Mouse (Mus musculus): ENCODE measurements around the gene Padi6. TPM values are rescaled to one million over a fixed set of nuclear protein-coding genes. Genes with fewer than 3 reads are reported as not detected.
A peak's percentile ranks its signal among the peaks of the same experiment; 100 is the strongest.

Gene Padi6
- polyA plus RNA-seq, 1 experiment from 2014 or later: 0.07 TPM

DNA sequence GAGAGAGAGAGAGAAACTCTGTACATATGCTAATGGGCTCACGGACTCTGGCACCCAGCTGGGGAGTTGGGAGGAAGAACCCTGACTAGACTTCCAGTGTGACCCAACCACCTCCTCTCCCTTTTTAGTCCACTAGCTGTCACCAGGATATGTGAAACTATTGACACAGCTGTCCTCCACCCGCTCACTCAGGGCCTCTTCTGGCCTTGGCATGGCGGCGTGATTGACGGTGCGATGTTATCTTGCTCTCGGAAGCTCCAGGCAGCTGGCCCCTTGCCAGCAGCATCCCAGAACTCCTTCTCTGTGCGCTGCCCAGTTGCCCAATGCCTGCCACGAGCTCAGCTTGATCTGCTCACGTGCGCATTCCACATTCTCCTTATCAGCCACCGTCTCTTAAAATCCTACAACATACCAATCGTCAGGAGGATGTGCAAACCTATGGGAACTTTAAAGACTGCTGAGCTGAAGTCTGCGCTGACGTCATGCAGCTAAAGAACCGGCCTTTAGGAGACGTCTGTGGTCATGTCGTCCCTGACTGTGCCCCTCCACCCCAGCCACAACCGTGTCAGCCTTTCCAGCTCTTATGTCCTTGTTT is 37.5 kb upstream of the Padi6 start:
- Histone ChIP-seq H3K36me3 (ENCODE audit: control insufficient read depth, insufficient read depth, low read length) (no peaks in the 10 kb centered on the region), H3K4me2 (ENCODE audit: low read depth, low read length) (no peak overlapping the region), H3K27me3 (replicated peaks; ENCODE audit: control insufficient read depth, insufficient read depth, low read length) (no peaks in the 10 kb centered on the region), H3K9me3 (ENCODE audit: control insufficient read depth, low read length) (no peaks in the 10 kb centered on the region), H3K4me3 (ENCODE audit: low read length) (no peak overlapping the region), H3K9ac (ENCODE audit: low read depth, low read length) (no peak overlapping the region), H3K27ac (ENCODE audit: low read length) (no peak overlapping the region), H3K4me1 (ENCODE audit: control insufficient read depth, insufficient read depth, low read length) (no peaks in the 10 kb centered on the region)
- 28% methylated on average over 19 of the region's 19 CpGs for WGBS
- ATAC-seq: peak; percentile 91

DNA sequence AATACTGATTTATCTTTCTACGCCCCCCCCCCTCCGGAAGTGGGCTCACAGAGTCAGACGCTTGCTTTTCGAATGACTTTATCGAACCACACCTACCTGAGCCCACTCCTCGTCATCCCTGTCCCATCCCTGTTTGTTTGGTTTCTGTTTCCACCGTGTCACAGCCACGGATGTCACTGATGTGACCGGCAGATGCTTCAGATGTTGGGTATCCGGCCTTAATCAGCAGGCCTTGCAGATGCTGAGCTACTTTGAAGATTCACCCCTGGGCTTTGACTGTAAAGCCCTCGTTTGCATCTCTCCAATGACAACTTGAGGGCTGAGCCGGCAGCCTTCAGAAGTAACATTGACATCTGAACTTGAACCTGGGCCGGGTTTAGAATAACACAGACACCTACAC is 34.2 kb upstream of the Padi6 start:
- no peaks in the 10 kb centered on the region for H3K36me3 ChIP-seq (ENCODE audit: control insufficient read depth, insufficient read depth, low read length)
- H3K27ac ChIP-seq (ENCODE audit: low read length): no peak overlapping the region
- H3K4me2 ChIP-seq (ENCODE audit: low read depth, low read length): no peak overlapping the region
- H3K27me3 ChIP-seq (replicated peaks; ENCODE audit: control insufficient read depth, insufficient read depth, low read length): no peaks in the 10 kb centered on the region
- no peak overlapping the region for H3K4me3 ChIP-seq (ENCODE audit: low read length)
- no peaks in the 10 kb centered on the region for H3K9me3 ChIP-seq (ENCODE audit: control insufficient read depth, low read length)
- WGBS: 68% methylated on average over 13 of the region's 13 CpGs
- no peaks in the 10 kb centered on the region for H3K4me1 ChIP-seq (ENCODE audit: control insufficient read depth, insufficient read depth, low read length)
- no peak overlapping the region for H3K9ac ChIP-seq (ENCODE audit: low read depth, low read length)
- no peak for ATAC-seq

DNA sequence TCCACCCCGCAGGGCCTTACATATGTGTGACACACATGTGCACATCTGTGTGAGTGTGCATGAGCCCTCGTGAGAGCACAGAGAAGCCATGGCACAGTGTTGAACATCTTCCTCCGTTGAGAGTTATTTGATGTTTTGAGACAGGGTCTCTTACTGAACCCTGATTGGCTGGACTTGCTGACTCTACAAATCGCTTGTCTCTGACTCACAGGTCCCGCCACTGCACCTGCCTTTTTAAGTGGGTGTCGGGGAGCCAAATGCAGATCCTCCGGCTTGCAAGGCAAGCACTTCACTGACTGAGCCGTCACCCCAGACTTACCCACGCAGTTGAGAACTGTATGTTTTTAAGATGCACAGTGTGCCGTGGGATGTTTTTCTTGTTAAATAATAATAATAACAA is 33.4 kb upstream of the Padi6 start:
- Histone ChIP-seq H3K27me3 (replicated peaks; ENCODE audit: control insufficient read depth, insufficient read depth, low read length) (no peaks in the 10 kb centered on the region), H3K9me3 (ENCODE audit: control insufficient read depth, low read length) (no peaks in the 10 kb centered on the region), H3K9ac (ENCODE audit: low read depth, low read length) (no peak overlapping the region), H3K36me3 (ENCODE audit: control insufficient read depth, insufficient read depth, low read length) (no peaks in the 10 kb centered on the region), H3K27ac (ENCODE audit: low read length) (no peak overlapping the region), H3K4me1 (ENCODE audit: control insufficient read depth, insufficient read depth, low read length) (peaks cover 4% of the 10 kb centered on the region; the same call in 1 of the 2 replicates), H3K4me3 (ENCODE audit: low read length) (no peak overlapping the region), H3K4me2 (ENCODE audit: low read depth, low read length) (no peak overlapping the region)
- WGBS: 84% methylated on average over 10 of the region's 10 CpGs
- no peak for ATAC-seq

DNA sequence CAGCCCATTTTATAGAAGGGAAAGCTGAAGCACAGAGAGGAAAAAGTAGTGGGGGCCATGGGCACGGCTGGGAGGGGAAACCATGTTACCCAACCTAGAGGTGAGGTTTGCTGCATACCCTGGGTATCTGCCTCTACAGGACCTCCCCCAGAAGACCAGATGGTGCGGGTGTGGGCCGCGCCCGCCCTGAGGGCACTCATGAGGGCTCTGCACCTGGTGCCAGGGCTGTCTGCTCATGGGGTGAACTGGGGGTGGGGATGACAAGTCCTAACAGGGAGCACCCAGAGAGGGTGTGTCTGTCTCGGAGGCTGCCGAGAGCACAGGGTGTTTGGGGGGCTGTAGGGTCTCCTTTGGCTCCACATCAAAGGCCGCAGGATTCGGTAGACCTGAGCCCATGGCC is 32.5 kb upstream of the Padi6 start:
- H3K27me3 ChIP-seq (replicated peaks; ENCODE audit: control insufficient read depth, insufficient read depth, low read length): no peaks in the 10 kb centered on the region
- H3K4me2 ChIP-seq (ENCODE audit: low read depth, low read length): no peak overlapping the region
- no peak overlapping the region for H3K27ac ChIP-seq (ENCODE audit: low read length)
- no peak overlapping the region for H3K9ac ChIP-seq (ENCODE audit: low read depth, low read length)
- WGBS: 81% methylated on average over 9 of the region's 9 CpGs
- no peaks in the 10 kb centered on the region for H3K36me3 ChIP-seq (ENCODE audit: control insufficient read depth, insufficient read depth, low read length)
- H3K4me1 ChIP-seq (ENCODE audit: control insufficient read depth, insufficient read depth, low read length): peaks cover 4% of the 10 kb centered on the region; the same call in 1 of the 2 replicates
- ATAC-seq: no peak
- no peaks in the 10 kb centered on the region for H3K9me3 ChIP-seq (ENCODE audit: control insufficient read depth, low read length)
- no peak overlapping the region for H3K4me3 ChIP-seq (ENCODE audit: low read length)

DNA sequence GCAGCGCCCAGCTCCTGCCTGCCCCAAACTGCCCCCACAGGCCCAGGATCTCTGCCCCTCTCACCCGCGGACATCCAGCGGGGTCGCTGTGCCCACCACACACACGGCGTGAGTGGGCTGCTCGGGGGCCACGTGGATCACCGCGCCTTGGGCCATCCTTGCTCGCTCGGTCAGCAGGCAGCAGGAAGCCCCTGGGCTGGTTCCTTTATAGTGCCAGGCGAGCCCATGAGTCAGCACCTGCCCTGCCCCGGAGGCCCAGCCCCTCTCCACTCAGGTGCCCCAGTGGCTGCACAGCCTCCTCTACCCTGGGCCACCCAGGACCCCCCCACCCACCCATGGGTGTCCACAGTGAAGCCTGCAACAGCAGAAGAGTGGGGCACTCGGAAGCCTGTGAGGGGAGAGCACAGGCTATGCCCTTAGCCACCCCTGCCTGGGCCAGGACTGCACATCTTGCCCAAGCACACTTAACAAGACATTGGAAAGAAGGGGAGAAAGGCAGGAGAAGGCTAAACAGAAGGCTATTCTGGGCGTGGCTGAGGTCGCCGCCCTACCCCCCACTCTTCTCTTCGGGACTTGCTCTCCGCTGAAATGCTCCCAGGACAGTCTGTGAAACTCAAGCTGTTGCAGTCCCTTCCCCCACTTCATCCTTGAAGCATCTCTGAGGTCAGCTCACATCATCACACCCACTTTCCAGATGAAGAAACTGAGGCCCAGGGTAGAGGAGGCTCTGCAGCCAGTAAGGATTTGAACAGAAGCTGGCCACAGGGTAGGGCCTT is 31.8 kb upstream of the Padi6 start, which contains the start of gene Padi4:
TSS of gene Padi4 (minus strand) at position 212 of the 776 bp plus-strand sequence.
- ATAC-seq: no peak
- Histone ChIP-seq H3K4me1 (ENCODE audit: control insufficient read depth, insufficient read depth, low read length) (peaks cover 4% of the 10 kb centered on the region; the same call in 1 of the 2 replicates), H3K9me3 (ENCODE audit: control insufficient read depth, low read length) (no peaks in the 10 kb centered on the region), H3K27ac (ENCODE audit: low read length) (no peak within 1 kb of the TSS), H3K4me2 (ENCODE audit: low read depth, low read length) (no peak within 1 kb of the TSS), H3K36me3 (ENCODE audit: control insufficient read depth, insufficient read depth, low read length) (no peaks in the 10 kb centered on the region), H3K27me3 (replicated peaks; ENCODE audit: control insufficient read depth, insufficient read depth, low read length) (no peaks in the 10 kb centered on the region), H3K4me3 (ENCODE audit: low read length) (no peak within 1 kb of the TSS), H3K9ac (ENCODE audit: low read depth, low read length) (no peak within 1 kb of the TSS)
- WGBS: 83% methylated on average over 21 of the region's 21 CpGs

DNA sequence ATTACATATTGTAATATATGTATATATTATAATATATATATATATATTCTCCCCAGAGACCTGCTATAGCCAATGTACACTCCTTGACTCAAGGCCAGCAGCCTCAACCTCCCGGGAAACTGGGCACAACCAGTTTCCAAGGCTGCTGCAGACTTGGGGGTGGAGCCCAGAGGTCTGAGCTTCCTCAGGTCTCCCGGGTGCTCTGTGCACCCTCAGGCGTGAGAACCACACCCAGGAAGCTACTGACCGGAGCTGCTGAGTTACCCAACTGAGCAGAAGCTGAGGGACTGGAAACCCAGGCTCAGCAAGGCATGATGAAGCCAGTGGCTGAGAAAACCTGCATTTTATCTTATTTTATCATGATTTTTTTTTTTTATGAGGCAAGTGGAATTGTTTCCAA is 28.6 kb upstream of the Padi6 start:
- H3K9me3 ChIP-seq (ENCODE audit: control insufficient read depth, low read length): no peaks in the 10 kb centered on the region
- H3K9ac ChIP-seq (ENCODE audit: low read depth, low read length): no peak overlapping the region
- peaks cover 4% of the 10 kb centered on the region; the same call in 1 of the 2 replicates for H3K4me1 ChIP-seq (ENCODE audit: control insufficient read depth, insufficient read depth, low read length)
- 22% methylated on average over 4 of the region's 4 CpGs for WGBS
- no peak overlapping the region for H3K4me2 ChIP-seq (ENCODE audit: low read depth, low read length)
- no peak overlapping the region for H3K27ac ChIP-seq (ENCODE audit: low read length)
- H3K27me3 ChIP-seq (replicated peaks; ENCODE audit: control insufficient read depth, insufficient read depth, low read length): no peaks in the 10 kb centered on the region
- no peak overlapping the region for H3K4me3 ChIP-seq (ENCODE audit: low read length)
- H3K36me3 ChIP-seq (ENCODE audit: control insufficient read depth, insufficient read depth, low read length): no peaks in the 10 kb centered on the region
- ATAC-seq: peak; percentile 49; the same call in 1 of the 2 replicates

DNA sequence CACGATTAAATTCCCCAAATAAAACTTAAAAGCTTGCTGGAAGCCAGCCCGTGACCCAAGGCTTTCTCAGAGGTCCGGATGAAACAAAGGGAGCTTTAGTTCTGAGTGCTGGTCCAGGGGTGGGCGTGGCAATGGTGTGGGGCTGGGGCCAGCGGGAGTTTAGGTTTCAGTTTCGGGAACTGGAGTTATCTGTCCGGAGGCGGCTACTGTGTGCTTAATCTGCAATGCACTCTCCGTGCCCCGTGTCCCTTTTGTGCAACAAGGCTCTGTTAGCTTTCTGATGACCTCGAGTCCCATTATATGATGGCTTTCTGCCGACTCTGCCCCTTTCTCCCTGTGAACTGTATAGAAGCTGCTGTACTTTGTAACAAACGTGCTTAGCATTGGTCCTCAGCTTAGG is 28.0 kb upstream of the Padi6 start:
- Histone ChIP-seq H3K4me3 (ENCODE audit: low read length) (peak overlapping the region; percentile 44), H3K9ac (ENCODE audit: low read depth, low read length) (peak overlapping the region; percentile 61; the same call in 1 of the 2 replicates), H3K4me2 (ENCODE audit: low read depth, low read length) (peak overlapping the region; percentile 51), H3K27ac (ENCODE audit: low read length) (peak overlapping the region; percentile 41; the same call in 1 of the 2 replicates), H3K9me3 (ENCODE audit: control insufficient read depth, low read length) (no peaks in the 10 kb centered on the region), H3K27me3 (replicated peaks; ENCODE audit: control insufficient read depth, insufficient read depth, low read length) (no peaks in the 10 kb centered on the region), H3K4me1 (ENCODE audit: control insufficient read depth, insufficient read depth, low read length) (peaks cover 4% of the 10 kb centered on the region; the same call in 1 of the 2 replicates), H3K36me3 (ENCODE audit: control insufficient read depth, insufficient read depth, low read length) (no peaks in the 10 kb centered on the region)
- ATAC-seq: peak; percentile 61; the same call in 1 of the 2 replicates
- 12% methylated on average over 13 of the region's 13 CpGs for WGBS

DNA sequence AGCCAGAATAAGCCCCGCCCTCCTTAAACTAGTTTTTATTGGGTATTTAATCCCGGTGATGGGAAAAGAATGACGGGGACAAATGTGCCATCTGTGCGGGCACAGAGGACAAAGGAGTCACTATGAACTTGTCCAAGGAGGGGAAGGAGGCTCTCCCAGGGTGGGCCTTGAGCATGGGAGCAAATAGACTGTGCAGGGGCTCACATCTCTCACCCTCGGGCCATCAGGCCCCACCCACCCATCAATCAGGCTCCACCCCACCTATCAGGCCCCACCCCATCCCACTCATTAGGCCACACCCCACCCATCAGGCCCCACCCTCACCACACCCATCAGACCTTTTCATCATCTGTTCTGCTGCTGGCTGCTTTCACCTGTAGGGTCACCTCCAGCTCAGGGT is 26.5 kb upstream of the Padi6 start:
- Histone ChIP-seq H3K9me3 (ENCODE audit: control insufficient read depth, low read length) (no peaks in the 10 kb centered on the region), H3K4me3 (ENCODE audit: low read length) (no peak overlapping the region), H3K4me1 (ENCODE audit: control insufficient read depth, insufficient read depth, low read length) (peaks cover 4% of the 10 kb centered on the region; the same call in 1 of the 2 replicates), H3K9ac (ENCODE audit: low read depth, low read length) (no peak overlapping the region), H3K36me3 (ENCODE audit: control insufficient read depth, insufficient read depth, low read length) (no peaks in the 10 kb centered on the region), H3K27me3 (replicated peaks; ENCODE audit: control insufficient read depth, insufficient read depth, low read length) (no peaks in the 10 kb centered on the region), H3K4me2 (ENCODE audit: low read depth, low read length) (no peak overlapping the region), H3K27ac (ENCODE audit: low read length) (no peak overlapping the region)
- 78% methylated on average over 5 of the region's 5 CpGs for WGBS
- no peak for ATAC-seq

DNA sequence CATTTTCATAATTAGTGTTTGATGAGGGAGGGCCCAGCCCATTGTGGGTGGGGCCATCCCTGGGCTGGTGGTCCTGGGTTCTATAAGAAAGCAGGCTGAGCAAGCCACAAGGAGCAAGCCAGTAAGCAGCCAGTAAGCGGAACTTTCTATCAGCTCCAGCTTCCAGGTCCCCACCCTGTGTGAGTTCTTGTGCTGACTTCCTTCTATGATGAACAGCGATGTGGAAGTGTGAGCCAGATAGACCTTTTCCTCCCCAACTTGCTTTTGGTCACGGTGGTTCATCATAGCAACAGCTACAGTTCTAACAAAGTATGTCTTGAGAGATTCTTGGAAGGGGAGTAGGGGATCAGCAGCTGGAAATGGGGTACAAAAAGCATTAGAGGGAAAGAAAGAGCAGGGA is 23.5 kb upstream of the Padi6 start:
- Histone ChIP-seq H3K9ac (ENCODE audit: low read depth, low read length) (no peak overlapping the region), H3K27me3 (replicated peaks; ENCODE audit: control insufficient read depth, insufficient read depth, low read length) (no peaks in the 10 kb centered on the region), H3K4me2 (ENCODE audit: low read depth, low read length) (no peak overlapping the region), H3K27ac (ENCODE audit: low read length) (no peak overlapping the region), H3K4me1 (ENCODE audit: control insufficient read depth, insufficient read depth, low read length) (no peaks in the 10 kb centered on the region), H3K4me3 (ENCODE audit: low read length) (no peak overlapping the region), H3K36me3 (ENCODE audit: control insufficient read depth, insufficient read depth, low read length) (no peaks in the 10 kb centered on the region), H3K9me3 (ENCODE audit: control insufficient read depth, low read length) (no peaks in the 10 kb centered on the region)
- 73% methylated on average over 3 of the region's 3 CpGs for WGBS
- no peak for ATAC-seq
